Mouse (Mus musculus): ENCODE data around the gene Zfp853. TPM values are rescaled to one million over a fixed set of nuclear protein-coding genes. Genes with fewer than 3 reads are reported as not detected.

Gene Zfp853
- polyA plus RNA-seq, 1 experiment from 2014 or later = not detected

DNA sequence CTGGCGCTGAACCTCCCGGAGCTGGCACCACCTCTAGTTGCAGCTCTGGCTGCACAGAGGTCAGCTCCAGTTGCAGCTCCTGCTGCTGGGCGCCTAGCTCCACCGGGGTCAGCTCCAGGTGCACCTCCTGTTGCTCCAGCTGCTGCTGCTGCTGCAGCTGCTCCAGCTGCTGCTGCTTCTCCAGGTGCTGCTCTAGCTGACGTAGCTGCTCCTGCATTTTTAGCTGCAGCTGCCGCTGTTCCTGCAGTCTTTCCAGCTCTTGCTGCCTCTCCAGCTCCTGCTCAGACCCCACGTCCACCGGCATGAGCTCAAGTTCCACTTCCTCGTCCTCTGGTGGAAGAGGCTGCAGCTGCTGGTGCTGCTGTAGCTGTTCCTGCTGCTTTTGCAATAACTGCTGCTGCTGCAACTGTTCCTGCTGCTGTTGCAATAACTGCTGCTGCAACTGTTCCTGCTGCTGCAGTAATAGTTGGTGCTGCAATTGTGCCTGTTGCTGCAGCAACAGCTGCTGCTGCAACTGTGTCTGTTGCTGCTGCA lies 5.0 kb downstream of the Zfp853 start:
- no peak for TF ChIP-seq EP300 (IDR thresholded peaks at IDR 0.05; ENCODE audit: low read depth)
- Histone ChIP-seq H3K9ac (replicated peaks) (no peak overlapping the region), H3K27me3 (ENCODE audit: insufficient read depth, low read length) (peaks cover 54% of the 10 kb centered on the region), H3K4me3 (ENCODE audit: low read depth, low read length) (peak overlapping the region; percentile 25), H3K9me3 (ENCODE audit: low read length) (no peaks in the 10 kb centered on the region), H3K27ac (ENCODE audit: low read depth) (no peak overlapping the region), H3K4me2 (ENCODE audit: low read depth, low read length) (peak overlapping the region; percentile 63), H3K36me3 (replicated peaks; ENCODE audit: insufficient read depth, low read length) (no peaks in the 10 kb centered on the region), H3K4me1 (ENCODE audit: insufficient read depth) (peaks cover 17% of the 10 kb centered on the region)
- DNase-seq (no peak), ATAC-seq (no peak)
- WGBS (ENCODE audit: insufficient replicate concordance) = 10% methylated on average over 9 of the region's 9 CpGs

DNA sequence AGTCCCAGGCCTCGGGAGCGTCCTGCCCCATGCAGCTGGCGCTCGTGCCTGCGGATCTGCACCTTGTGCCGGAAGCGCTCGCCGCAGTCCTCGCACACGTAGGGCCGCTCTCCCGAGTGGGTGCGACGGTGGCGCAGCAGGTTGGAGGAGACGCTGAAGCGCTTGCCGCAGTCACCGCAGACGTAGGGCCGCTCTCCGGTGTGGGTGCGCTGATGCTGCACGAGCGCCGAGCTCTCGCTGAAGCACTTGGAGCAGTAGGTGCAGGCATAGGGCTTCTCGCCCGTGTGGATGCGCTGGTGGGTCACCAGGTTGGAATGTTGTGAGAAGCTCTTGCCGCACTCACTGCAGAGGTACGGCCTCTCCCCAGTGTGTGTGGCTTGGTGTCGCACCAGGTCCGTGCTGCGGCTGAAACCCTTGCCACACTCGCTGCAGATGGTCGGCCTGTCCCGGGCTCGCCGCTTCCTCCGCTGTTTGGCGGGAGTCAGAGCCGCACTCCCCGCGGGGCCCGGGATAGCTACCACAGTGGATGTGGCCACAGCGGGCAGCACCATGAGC lies 5.6 kb downstream of the Zfp853 start:
- peaks cover 48% of the 10 kb centered on the region for H3K27me3 ChIP-seq (ENCODE audit: insufficient read depth, low read length)
- peak; percentile 24 for DNase-seq

DNA sequence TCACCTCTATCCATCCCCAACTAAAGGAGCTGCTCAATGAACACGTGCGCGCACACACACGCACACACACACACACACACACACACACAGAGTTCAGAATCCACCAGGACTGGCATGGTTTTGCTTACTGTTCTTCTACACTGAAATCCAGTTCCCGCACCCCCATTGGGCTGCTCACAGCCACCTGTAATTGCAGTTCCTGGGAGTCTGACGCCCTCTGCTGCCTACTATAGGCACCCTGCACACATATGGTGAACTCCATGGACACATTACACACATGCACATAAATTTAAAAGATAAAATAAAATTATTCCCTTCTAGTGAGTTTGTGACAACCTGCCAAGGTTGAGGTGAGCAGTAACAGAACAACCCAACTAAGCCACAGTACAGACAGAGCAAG lies 8.7 kb downstream of the Zfp853 start:
- WGBS (ENCODE audit: insufficient replicate concordance) = 42% methylated on average over 6 of the region's 6 CpGs
- Histone ChIP-seq H3K36me3 (replicated peaks; ENCODE audit: insufficient read depth, low read length) (no peaks in the 10 kb centered on the region), H3K9me3 (ENCODE audit: low read length) (no peaks in the 10 kb centered on the region), H3K9ac (replicated peaks) (no peak overlapping the region), H3K4me1 (ENCODE audit: insufficient read depth) (peaks cover 13% of the 10 kb centered on the region), H3K27ac (ENCODE audit: low read depth) (no peak overlapping the region), H3K4me3 (ENCODE audit: low read depth, low read length) (no peak overlapping the region), H3K4me2 (ENCODE audit: low read depth, low read length) (no peak overlapping the region), H3K27me3 (ENCODE audit: insufficient read depth, low read length) (peaks cover 31% of the 10 kb centered on the region)
- TF ChIP-seq CTCF (IDR thresholded peaks at IDR 0.05; ENCODE audit: low read depth) (peak; percentile 51), EP300 (IDR thresholded peaks at IDR 0.05; ENCODE audit: low read depth) (no peak)
- DNase-seq (no peak), ATAC-seq (no peak)

More for the DNA sequence above, 5.6 kb downstream of the Zfp853 start:
- Histone ChIP-seq H3K36me3 (replicated peaks; ENCODE audit: insufficient read depth, low read length) (no peaks in the 10 kb centered on the region), H3K27ac (ENCODE audit: low read depth) (no peak overlapping the region), H3K9ac (replicated peaks) (no peak overlapping the region), H3K4me1 (ENCODE audit: insufficient read depth) (peaks cover 13% of the 10 kb centered on the region), H3K4me2 (ENCODE audit: low read depth, low read length) (peak overlapping the region; percentile 63), H3K9me3 (ENCODE audit: low read length) (no peaks in the 10 kb centered on the region), H3K4me3 (ENCODE audit: low read depth, low read length) (peak overlapping the region; percentile 25)
- ATAC-seq = 0 out of 2 replicates have a peak, but pooled peaks have one; percentile 12
- TF ChIP-seq CTCF (IDR thresholded peaks at IDR 0.05; ENCODE audit: low read depth) (no peak), EP300 (IDR thresholded peaks at IDR 0.05; ENCODE audit: low read depth) (no peak)
- 3% methylated on average over 46 of the region's 48 CpGs for WGBS (ENCODE audit: insufficient replicate concordance)

DNA sequence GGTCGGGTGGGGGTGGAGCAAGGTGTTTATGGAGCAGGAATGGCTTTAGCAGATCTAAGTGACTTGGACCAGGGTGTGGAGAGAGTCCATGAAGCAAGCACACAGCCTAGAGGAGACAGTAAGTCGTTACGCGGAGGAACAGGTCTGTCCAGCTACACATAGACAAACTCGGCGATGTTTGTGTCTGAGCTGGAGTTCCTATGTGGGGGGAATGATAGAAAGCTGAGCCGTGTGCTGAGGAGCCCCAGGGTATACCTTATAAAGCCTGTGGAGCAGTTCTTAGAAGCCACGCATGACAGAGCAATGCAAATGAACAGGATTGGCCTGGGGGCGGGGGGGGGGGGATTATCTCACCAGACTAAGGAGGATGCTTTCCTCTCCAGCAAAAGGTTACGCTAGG lies 14.2 kb downstream of the Zfp853 start:
- no peak overlapping the region for H3K4me2 ChIP-seq (ENCODE audit: low read depth, low read length)
- H3K4me1 ChIP-seq (ENCODE audit: insufficient read depth) = no peaks in the 10 kb centered on the region
- H3K36me3 ChIP-seq (replicated peaks; ENCODE audit: insufficient read depth, low read length) = no peaks in the 10 kb centered on the region
- H3K9ac ChIP-seq (replicated peaks) = no peak overlapping the region
- no peak for DNase-seq
- H3K4me3 ChIP-seq (ENCODE audit: low read depth, low read length) = no peak overlapping the region
- WGBS (ENCODE audit: insufficient replicate concordance) = 46% methylated on average over 10 of the region's 10 CpGs
- H3K9me3 ChIP-seq (ENCODE audit: low read length) = no peaks in the 10 kb centered on the region
- H3K27ac ChIP-seq (ENCODE audit: low read depth) = no peak overlapping the region
- no peak for ATAC-seq
- no peak for TF ChIP-seq EP300 (IDR thresholded peaks at IDR 0.05; ENCODE audit: low read depth)
- no peak for TF ChIP-seq CTCF (IDR thresholded peaks at IDR 0.05; ENCODE audit: low read depth)
- peaks cover 4% of the 10 kb centered on the region for H3K27me3 ChIP-seq (ENCODE audit: insufficient read depth, low read length)

DNA sequence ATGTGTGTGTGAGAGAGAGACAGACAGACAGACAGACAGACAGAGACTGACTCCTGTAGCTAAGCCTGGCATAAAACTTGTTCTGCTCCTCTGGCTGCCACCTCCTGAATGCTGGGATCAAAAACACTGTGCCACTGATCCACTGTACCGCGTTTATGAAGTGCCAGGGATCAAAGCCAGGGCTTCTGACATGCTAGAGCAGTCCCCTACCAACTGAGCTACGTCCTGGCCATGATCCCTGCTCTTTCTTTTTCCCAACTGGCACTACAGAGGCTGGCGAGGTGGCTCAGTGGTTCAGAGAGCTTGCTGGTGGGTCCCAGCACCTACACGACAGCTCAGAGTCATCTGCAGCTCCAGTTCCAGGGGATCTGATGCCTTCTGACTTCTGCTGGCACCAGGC lies 17.7 kb downstream of the Zfp853 start:
- ATAC-seq = no peak
- H3K9ac ChIP-seq (replicated peaks) = no peak overlapping the region
- 43% methylated on average over 5 of the region's 5 CpGs for WGBS (ENCODE audit: insufficient replicate concordance)
- TF ChIP-seq EP300 (IDR thresholded peaks at IDR 0.05; ENCODE audit: low read depth) (no peak), CTCF (IDR thresholded peaks at IDR 0.05; ENCODE audit: low read depth) (no peak)
- no peaks in the 10 kb centered on the region for H3K9me3 ChIP-seq (ENCODE audit: low read length)
- no peak overlapping the region for H3K27ac ChIP-seq (ENCODE audit: low read depth)
- no peak for DNase-seq
- no peak overlapping the region for H3K4me3 ChIP-seq (ENCODE audit: low read depth, low read length)
- H3K27me3 ChIP-seq (ENCODE audit: insufficient read depth, low read length) = peaks cover 4% of the 10 kb centered on the region
- no peaks in the 10 kb centered on the region for H3K36me3 ChIP-seq (replicated peaks; ENCODE audit: insufficient read depth, low read length)
- peaks cover under 1% of the 10 kb centered on the region for H3K4me1 ChIP-seq (ENCODE audit: insufficient read depth)
- no peak overlapping the region for H3K4me2 ChIP-seq (ENCODE audit: low read depth, low read length)

DNA sequence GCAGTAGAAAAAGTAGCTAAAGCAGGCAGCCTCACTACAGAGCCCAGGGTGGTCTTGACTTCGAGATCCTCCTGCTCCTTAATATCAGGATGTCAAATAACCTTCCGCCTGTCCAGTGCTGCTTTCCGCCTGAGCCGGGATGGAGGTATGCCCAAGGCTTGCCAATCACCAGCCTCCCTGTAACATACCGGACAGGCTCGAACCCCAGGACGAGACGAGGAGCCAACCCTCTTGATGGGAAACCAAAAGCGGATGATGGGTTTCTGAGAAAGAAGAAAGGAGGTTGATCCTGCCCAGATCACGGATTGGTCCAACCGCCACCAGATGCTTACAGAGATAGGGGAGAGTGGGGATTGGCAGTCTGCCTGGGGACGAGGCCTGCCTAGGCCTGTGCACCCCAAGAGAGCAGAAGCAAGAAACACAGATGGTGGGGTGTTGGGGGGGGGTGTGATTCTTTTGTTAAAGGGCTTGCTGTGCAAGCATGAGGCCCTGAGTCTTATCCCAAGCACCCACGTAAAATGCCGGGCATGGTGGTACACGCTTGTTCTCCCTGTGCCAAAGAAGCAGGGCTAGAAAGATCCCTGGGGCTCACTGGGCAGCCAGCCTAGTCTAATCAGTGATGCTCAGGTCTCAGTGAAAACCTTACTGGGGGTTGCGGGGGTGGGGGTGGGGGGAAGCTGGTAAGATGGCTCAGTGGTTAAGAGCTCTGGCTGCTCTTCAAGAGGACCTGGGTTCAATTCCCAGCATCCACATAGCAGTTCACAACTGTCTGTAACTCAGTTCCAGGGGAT lies 20.7 kb downstream of the Zfp853 start:
- WGBS (ENCODE audit: insufficient replicate concordance) = 62% methylated on average over 16 of the region's 16 CpGs
- DNase-seq = peak; percentile 41
- Histone ChIP-seq H3K4me1 (ENCODE audit: insufficient read depth) (peaks cover 14% of the 10 kb centered on the region), H3K27ac (ENCODE audit: low read depth) (no peak overlapping the region), H3K9ac (replicated peaks) (no peak overlapping the region), H3K9me3 (ENCODE audit: low read length) (no peaks in the 10 kb centered on the region), H3K27me3 (ENCODE audit: insufficient read depth, low read length) (no peaks in the 10 kb centered on the region), H3K36me3 (replicated peaks; ENCODE audit: insufficient read depth, low read length) (no peaks in the 10 kb centered on the region), H3K4me2 (ENCODE audit: low read depth, low read length) (no peak overlapping the region), H3K4me3 (ENCODE audit: low read depth, low read length) (no peak overlapping the region)
- TF ChIP-seq CTCF (IDR thresholded peaks at IDR 0.05; ENCODE audit: low read depth) (no peak), EP300 (IDR thresholded peaks at IDR 0.05; ENCODE audit: low read depth) (peak; percentile 71)
- peak; percentile 80 for ATAC-seq

Data from liver, postnatal 0 days (tissue).